Mouse (Mus musculus) retina, adult 2 months (tissue): ENCODE results near the gene Jph3.

Experiments
- DNase-seq: peaks from one replicate; pipeline ENCODE4 v3.0.0-alpha.2; 2012; ENCODE audit warnings: low read depth, low spot score

The Jph3 gene

DNA sequence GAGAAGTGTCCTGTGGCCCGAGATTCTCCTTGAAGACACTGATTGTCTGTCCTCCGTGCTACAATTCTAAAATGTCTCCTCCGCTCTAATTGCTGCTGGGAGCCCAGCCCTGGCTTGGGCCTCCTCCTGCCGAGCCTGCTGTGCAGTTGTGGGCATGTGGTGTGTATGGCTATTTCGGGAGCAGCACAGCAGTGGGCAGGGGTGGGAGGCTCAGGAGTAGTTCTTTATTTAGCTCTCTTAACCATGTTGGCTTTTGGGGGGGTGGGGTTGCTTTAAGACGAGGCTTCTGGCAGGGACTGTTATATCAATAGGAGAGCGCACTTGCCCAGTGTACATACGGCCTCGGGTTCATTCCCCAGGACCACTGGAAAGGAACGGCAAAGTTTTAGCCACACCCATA lies 57.1 kb downstream of the Jph3 start:
- DNase-seq: no peak

DNA sequence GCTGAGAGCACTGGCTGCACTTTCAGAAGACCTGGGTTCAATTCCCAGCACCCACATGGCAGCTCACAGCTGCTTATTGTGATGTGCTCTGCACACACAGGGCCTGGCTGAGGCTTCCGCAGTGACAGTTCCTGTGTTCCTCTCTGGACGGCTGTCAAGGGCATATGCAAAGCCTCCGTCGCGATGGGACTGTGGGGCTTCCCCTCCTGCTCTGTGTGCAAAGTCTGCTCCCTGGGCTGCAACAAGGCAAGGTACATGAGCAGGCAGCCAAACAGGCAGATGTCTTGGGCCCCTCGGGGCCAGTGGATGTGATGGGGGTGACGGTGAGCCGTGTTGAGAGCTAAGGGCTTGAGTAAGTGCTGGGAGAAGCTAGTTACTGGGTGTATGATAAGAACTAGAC lies 59.4 kb downstream of the Jph3 start:
- no peak for DNase-seq

DNA sequence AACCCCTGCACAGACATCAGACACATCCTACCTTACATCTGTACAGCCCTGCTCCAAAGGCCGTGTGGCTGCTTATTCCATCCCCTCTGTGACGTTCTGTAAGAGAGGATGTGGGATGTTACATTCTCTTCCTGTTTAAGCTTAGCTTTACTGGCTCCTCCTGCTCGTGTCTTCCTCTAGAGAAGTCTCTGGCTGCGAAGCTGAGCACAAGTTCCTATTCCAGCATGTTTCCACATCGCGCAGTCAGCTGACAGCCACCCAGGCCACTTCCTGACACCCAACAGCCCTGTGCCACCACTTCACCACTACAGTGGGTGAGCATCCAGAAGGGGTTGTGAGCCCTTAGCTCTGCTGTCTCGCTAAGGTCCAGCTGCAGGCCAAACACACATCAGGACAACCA lies 62.7 kb downstream of the Jph3 start:
- no peak for DNase-seq

DNA sequence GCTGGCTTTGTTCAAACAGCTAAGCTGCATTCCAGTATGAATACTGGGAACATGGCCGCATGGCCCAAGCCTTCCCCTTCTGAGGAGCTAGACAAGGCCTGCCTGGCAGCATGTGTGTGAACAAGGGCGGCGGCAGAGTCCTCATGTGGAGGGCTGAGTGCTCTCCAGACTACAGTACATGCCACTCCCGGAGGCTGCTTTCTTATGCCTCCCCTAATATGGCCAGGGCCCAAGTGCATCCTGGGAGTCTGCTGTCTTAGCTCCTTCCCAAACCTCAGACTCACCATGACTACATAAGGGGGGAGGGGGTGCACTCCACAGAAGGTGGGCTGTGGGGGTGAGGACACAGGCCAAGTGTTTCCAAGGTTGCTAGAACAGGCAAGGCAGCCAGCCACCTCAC lies 63.2 kb downstream of the Jph3 start:
- DNase-seq: no peak

GRCm38 (mm10) chr8:121794151-121794550 lies 64.7 kb downstream of the Jph3 start:
- no peak for DNase-seq

DNA sequence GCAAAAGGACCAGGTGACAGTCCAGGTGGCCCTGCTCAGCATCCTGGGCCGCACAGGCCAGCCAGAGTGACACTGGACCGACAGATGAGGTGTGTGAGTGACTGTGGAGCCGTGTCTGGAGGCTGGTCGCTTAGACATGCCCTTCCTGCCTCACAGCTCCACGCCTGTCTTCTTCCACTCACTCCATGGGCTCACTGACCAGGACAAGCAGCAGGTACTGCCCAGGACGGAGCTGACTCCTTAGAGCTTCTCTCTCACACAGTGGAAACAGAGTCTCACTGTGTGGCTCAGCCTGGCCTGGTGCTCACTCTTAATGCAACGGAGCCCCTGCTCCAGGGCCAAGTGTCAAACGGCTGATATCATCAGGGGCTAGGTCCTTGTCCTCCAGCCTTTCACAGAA lies 66.0 kb downstream of the Jph3 start:
- DNase-seq: no peak

GRCm38 (mm10) chr8:121796406-121796805 lies 67.0 kb downstream of the Jph3 start:
- DNase-seq: no peak

DNA sequence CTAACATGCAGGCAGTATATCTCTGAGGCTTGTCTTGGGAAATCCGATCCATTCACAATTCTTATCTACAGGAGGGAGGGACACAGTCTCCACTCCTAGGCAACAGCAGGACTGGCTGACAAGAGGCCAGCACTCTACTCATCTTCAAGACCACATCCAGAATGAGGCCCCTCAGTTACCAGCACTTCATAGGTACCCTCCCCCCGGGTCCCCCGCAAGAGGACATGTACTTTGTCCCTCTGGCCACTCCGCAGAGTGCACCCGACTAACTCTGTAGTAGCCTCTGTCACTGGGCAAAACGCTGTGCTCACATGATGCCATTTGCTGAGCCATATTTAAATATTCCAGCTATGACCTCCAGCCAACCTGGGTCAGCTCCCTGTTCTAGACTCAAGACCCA lies 69.0 kb downstream of the Jph3 start:
- no peak for DNase-seq

DNA sequence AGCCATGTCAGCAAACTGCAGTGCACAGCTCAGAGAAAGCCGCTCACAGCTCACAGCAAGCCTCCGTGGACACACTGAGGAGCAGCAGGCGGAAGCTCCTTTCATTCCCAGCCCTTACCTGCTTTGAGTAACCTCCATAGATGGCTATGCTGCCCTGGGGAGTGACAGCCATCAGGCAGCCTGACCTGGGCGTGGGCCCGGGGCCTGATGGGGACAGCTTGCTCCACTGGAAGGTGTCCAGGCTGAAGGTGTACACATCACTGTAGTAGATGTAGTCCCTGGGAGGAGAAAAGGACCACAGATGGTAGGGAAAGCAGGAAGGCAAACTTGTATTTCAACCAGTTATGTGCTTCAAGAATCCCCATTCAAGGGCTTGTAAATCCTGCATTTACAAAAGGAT lies 75.4 kb downstream of the Jph3 start:
- DNase-seq: no peak

DNA sequence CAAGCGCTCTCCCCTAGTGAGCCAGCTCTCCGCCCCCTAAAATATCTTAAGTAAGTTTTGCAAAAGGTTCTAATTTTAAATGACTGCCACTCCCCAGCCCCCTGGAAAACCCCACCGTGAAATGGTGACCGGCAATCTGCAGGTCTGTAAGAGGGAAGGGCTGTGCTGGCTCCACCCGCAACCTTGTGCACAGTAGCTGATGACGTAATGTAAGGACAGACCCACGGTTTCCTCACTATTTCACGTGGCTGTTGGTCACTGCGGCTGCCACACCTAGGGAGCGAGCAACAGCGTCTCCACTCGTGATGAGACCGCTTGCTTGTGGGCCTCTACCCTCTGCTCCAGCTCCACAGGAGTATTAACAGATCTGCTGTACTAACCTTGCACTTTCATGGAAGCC lies 76.7 kb downstream of the Jph3 start:
- no peak for DNase-seq

DNA sequence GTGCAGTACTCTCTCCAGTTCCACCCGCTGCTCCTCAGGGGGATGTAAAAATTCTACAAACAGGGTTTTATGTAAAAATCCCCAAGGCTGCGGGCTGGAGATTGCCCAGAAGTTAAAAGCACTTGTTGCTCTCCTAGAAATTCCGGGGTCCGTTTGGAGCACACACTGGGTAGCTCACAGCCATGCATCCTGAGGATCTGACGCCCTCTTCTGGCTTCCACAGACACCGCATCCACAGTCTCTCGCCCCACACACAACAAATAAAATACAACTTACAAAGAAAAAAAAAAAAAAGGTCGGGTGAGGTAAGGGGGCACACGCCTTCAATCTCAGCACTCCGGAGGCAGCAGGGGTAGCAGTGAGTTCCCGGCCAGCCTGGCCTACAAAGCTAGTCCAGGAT lies 78.6 kb downstream of the Jph3 start:
- no peak for DNase-seq

DNA sequence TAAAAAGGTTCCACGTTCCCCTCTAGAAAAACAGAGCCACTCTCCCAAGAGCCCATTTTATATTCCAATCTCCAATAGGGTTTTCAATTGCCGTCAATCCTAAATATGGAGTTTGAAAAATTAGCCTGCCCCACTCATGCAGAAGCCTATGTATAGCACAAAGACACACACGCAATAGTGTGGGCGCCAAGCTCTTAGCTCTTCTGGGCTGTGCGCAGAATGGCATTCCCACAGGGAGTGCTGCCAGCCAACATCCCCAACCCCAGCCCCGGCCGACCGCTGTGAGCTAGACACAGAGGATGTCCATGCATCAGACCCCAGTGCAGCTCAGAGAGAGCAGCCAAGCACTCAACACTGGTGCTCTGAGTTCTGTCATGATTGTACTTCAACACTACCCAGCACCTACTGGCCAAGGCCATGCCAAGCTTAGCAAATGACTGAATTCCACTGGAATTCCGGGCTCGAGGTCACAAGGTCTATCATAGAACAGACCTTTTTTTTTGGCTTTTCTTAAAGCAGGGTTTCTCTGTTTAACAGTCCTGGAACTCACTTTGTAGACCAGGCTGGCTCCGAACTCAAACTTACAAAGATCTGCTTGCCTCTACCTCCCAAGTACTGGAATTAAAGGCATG lies 80.2 kb downstream of the Jph3 start:
- no peak for DNase-seq

DNA sequence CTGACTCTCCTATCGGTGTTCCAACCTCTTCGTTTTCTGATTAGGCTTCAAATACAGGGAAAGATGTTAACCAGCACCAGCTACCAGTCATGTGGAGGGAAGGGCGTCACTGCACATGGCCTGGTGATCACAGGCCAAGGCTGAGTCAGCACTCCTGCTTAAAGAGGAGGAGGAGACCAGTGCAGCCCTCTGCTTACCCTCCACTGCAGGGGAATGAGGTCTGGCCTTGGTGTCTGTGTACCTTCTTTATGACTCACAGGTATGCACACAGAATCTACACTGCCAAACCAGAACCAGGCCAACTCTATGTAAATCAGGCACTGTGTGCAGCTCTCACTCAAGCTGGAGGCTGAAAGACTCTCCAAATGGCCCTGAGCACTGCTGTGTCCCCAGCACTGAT lies 82.1 kb downstream of the Jph3 start:
- DNase-seq: no peak

- DNase-seq: no peak
Measured at GRCm38 (mm10) chr8:121811931-121812570, 82.6 kb downstream of the Jph3 start.

- no peak for DNase-seq
Measured at GRCm38 (mm10) chr8:121818226-121818625, 88.8 kb downstream of the Jph3 start.

- no peak for DNase-seq
Measured at GRCm38 (mm10) chr8:121820840-121821239, 91.4 kb downstream of the Jph3 start.

DNA sequence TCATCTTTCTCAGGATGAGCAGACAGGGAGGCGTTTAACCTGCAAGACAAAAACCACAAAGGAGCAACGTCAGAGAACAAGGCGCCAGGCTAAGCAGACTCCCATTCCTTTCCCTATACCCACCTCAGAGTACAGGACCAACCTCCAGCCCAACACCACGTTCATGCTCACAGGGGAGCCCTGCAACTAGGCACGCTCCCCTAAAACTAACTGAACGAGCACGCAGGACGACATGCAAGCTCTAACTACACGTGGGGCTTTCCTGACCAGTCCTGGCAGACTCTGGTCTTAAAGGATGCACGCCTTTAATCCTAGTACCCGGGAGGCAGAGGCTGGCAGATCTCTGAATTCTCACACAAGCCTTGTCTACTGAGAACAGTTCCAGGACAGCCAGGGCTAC lies 91.9 kb downstream of the Jph3 start:
- no peak for DNase-seq

DNA sequence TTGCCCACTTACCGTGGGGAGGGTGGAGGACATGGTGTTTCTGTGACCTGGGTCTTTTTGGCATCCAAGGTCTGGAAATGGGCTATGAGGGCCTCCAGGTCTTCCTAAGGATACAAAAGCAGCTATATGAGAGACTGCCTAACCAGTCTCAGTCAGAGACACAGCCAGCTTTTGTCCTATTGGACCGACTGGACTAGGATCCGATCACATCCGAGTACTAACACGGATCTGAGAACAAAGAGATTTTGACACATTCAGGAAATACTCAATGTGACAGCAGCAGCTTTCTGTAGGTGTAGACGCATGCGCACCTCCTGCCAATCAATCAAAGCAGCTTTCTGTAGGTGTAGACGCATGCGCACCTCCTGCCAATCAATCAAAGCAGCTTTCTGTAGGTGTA lies 92.3 kb downstream of the Jph3 start:
- no peak for DNase-seq

GRCm38 (mm10) chr8:121827726-121828125 lies 98.3 kb downstream of the Jph3 start:
- no peak for DNase-seq

DNA sequence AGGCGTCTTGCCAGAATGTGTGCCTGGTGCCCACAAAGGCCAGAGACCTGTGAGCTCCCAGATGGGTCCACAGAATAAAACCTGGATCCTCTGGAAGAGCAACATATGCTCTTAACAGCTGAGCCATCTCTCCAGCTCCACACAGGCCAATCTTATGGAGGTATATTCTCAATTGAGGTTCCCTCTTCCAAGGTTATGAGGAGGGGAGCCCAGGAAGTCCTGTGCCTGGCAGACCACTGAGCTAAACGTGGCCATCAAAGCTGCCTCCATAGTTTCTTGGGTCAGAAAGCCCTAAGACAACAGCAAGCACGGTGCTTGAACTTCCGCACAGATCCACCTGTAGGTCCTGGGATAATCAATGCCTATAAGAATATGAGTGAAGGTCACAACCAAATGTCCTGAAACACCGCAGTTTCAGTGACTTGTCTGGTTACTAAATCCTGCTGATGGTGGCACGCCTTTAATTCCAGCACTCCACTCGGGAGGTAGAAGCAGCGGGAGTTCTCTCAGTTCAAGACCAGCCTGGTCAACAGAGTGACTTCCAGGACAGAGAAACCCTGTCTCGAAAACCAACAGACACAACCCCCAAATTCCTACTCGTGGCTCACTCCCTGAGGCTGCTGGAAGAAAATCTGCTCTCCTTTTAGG lies 99.1 kb downstream of the Jph3 start:
- DNase-seq: no peak

- DNase-seq: peak; percentile 84
Measured at GRCm38 (mm10) chr8:121829048-121829776, 99.8 kb downstream of the Jph3 start, which contains the start of gene Klhdc4. Gene Klhdc4 (minus strand): TSS chr8:121829569.

DNA sequence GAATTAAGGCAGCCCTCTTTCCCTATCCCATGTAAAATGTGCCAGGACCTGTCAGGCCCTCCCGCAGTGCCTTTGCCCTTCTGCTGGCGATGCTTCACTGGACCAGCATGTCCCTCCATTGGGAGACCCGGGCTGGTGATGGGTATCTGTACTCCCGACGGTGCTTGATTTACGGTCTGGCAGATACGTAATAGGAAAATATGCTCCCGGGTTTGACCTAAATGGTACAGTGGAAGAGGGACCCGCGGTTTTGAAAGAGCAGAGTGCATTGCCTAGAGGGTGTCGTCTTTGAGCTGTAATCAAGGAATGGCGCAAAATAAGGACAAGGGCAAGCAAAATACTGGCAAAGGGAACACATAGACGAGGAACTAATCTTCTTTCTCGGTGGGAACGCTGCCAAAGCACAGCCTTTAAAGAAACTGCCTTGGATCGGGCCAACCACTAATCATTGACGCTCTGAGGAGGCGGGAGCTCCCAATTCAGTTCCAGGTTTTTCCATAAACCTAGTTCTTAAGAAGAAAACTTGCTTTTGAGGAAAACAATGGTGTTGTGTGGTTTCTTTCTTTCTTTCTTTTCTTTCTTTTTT lies 100.4 kb downstream of the Jph3 start:
- no peak for DNase-seq
